Mouse (Mus musculus) kidney, adult 2 months (tissue): ENCODE results near the gene Tgm2. TPM values are rescaled to one million over a fixed set of nuclear protein-coding genes. Genes with fewer than 3 reads are reported as not detected.

Experiments
- DNase-seq: peaks from one replicate; pipeline ENCODE4 v3.0.0; 2021
- H3K27ac ChIP-seq: fragments of 200-500 bp; 2 replicates; pipeline ENCODE4 v1.5.1; 2012; ENCODE audit warnings: low read depth, low read length, control low read depth, inconsistent platforms; ENCODE audit not compliant: insufficient read depth
- H3K27me3 ChIP-seq: fragments of 200-500 bp; replicated peaks from 2 replicates; pipeline ENCODE4 v1.6.1; 2012; ENCODE audit warnings: mild to moderate bottlenecking, moderate library complexity, low read length, inconsistent platforms; ENCODE audit not compliant: control insufficient read depth, insufficient read depth
- H3K36me3 ChIP-seq: fragments of 200-500 bp; 2 replicates; pipeline ENCODE4 v1.6.1; 2012; ENCODE audit warnings: mild to moderate bottlenecking, moderate library complexity, low read length, inconsistent platforms; ENCODE audit not compliant: control insufficient read depth, insufficient read depth
- H3K4me1 ChIP-seq: fragments of 200-500 bp; 2 replicates; pipeline ENCODE4 v1.6.1; 2011; ENCODE audit warnings: low read length; ENCODE audit not compliant: control insufficient read depth, insufficient read depth
- H3K4me3 ChIP-seq: fragments of 200-500 bp; 2 replicates; pipeline ENCODE4 v1.5.1; 2011; ENCODE audit warnings: mild to moderate bottlenecking, low read depth, low read length, control low read depth; ENCODE audit not compliant: insufficient read depth
- CTCF ChIP-seq: fragments of 200-500 bp; conservative IDR thresholded peaks from 2 replicates; pipeline ENCODE4 v1.5.1; 2011; ENCODE audit warnings: low read depth, mild to moderate bottlenecking, control low read depth, low read length, moderate library complexity, mixed read lengths; ENCODE audit not compliant: insufficient read depth, insufficient read length
- POLR2A ChIP-seq: fragments of 200-500 bp; IDR thresholded peaks from one replicate; pipeline ENCODE4 v1.6.1; 2011; ENCODE audit warnings: low read depth, low read length, control low read depth
- WGBS: fragments of 180-500 bp; shearing (Covaris S2); methylation state at CpG from one replicate; pipeline ENCODE4 v1.1.7; 2018; 5-methylcytosine and 5-hydroxymethylcytosine counted together
- polyA plus RNA-seq: library from polyadenylated mRNA; depleted of rRNA; stranded (reverse); fragments of >200 nt; gene quantifications from 2 replicates; pipeline ENCODE4 v1.2.3, GENCODE M21; 2012

Tgm2 gene
- polyA plus RNA-seq, 1 experiment: 221 TPM

DNA sequence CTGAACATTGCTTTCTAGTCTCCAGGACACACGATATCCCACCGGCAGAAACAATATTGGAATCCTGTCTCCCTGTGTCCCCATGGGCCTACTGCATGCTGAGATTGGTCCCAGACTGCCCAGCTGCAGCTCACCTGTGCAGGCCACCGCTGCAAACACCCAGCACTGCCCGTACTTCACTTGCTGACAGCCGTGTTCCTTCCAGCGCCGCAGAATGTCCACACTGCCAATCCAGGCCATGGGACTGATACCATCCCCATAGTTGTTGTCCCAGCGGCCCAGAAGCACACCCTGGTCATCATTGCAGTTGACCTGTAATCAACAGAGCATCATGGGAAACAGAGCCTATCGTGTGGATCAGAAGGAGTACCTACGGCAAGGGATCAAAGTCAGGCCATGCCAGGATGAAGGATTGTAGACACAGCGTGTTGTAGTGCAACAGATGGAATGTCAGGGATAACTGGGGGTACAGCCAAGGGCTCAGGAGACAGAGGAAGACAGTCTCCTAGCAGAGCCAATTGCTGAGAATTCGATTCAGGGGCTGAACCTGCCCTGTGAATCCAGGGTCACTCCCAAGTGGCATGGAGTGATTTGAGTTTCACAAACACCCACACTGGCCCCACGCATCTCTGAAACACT, 14.9 kb downstream of the Tgm2 start:
- H3K27ac ChIP-seq: peak overlapping the region; percentile 77
- no peak for DNase-seq
- TF ChIP-seq CTCF (no peak), POLR2A (no peak)
- 86% methylated on average over 13 of the region's 13 CpGs for WGBS
- no peak overlapping the region for H3K4me3 ChIP-seq
- H3K27me3 ChIP-seq: no peaks in the 10 kb centered on the region
- no peaks in the 10 kb centered on the region for H3K36me3 ChIP-seq
- peaks cover 25% of the 10 kb centered on the region for H3K4me1 ChIP-seq

DNA sequence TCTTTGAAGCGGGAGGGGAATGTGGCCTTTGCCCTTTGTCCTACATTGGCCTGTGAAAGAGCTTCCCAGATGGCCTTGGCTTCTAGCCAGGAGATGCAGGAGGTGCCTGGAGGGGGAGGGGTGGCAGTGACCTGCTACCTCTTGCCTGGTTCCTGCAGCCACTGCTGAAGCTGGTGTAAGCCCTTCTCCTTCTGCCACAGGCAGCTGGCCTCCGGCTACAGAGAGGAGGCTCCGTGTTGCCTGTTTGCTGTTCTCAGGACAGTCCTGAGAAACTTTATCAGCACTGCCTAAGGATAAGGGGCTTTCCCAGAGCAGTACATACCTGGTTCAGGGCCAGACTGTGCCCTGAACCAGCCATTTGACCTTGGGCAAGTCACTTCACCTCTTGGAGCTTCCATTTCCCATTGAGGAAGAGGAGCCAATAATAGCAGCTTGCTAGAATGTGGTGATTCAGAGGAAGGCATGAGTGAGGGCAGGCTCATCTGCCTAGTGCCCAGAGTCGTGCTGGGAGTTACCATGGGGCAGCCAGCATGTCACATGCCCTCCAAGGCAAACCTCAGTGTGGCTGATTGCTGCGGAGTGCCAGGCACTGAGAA, 15.7 kb downstream of the Tgm2 start:
- Histone ChIP-seq H3K4me1 (peaks cover 25% of the 10 kb centered on the region), H3K27ac (peak overlapping the region; percentile 77), H3K4me3 (no peak overlapping the region), H3K36me3 (no peaks in the 10 kb centered on the region; the same call in 1 of the 2 replicates), H3K27me3 (no peaks in the 10 kb centered on the region)
- no peak for TF ChIP-seq CTCF
- peak; percentile 98 for DNase-seq
- 27% methylated on average over 5 of the region's 5 CpGs for WGBS

DNA sequence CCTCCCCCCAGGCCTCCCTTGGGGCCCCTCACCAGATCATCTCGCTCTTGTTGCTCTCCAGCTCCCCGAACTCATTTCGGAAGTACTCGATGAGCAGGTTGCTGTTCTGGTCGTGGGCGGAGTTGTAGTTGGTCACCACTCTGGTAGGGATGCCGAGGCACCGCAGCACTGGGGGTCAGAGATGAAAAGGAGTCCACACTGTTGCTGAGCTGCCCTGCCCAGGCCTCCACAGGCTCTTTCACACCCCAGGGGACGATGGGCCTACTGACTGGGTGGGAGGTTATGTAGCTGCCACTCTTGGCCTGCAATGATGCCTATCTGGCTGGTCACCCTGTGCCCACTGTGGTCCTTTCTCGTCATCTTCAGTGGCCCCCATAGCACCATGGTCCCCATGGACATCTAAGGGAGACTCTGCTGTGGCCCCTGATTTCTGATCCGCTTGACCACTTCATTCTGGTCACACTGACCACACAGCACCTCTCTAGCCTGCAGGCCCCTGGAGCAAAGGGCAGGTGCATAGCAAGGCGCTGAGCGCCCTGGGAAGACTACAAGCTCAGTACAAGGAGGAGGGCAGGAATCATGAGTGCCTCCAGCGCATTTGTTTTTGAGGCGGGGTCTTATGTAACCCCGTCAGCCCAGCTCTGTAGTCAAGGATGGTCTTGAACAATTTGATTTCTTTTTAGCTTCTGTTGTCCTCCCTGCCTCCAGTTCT, 16.8 kb downstream of the Tgm2 start:
- H3K4me1 ChIP-seq: peaks cover 25% of the 10 kb centered on the region
- 72% methylated on average over 16 of the region's 16 CpGs for WGBS
- DNase-seq: peak; percentile 74
- no peaks in the 10 kb centered on the region; the same call in 1 of the 2 replicates for H3K36me3 ChIP-seq
- no peaks in the 10 kb centered on the region for H3K27me3 ChIP-seq
- no peak overlapping the region for H3K4me3 ChIP-seq
- H3K27ac ChIP-seq: peak overlapping the region; percentile 73
- TF ChIP-seq POLR2A (no peak), CTCF (no peak)

DNA sequence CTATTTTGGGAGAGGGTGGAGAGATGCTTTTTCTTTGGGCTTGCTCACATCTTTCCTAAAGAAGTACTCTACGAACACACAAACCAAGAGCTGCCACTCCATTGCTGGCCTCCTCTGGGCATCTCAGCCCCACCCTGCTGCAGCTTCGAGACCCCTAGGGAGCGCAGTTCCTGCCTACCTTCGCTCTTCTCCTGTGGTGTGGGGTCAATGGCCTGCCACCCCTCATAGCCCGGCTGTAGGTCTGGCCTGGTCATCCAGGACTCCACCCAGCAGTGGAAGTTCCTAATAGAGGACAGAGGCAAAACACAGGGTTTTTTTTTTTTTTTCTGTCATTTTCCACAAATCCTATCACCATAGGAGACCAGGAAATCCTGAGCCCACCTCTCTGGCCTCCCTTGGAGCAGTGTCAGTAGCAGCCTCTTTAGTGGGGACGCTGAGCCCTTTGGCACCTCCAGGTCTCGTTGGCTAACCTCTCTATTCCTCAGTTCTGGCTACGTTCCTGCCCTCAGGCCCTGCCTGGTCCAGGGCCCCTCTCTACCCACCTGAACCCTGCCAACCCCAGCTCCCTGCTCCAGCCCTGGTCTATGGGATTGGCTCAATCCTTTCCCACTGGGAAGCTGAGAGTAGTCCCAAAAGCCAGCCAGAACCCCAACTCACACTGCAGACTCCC, 17.6 kb downstream of the Tgm2 start:
- Histone ChIP-seq H3K36me3 (no peaks in the 10 kb centered on the region; the same call in 1 of the 2 replicates), H3K27ac (peak overlapping the region; percentile 13), H3K4me3 (no peak overlapping the region), H3K27me3 (no peaks in the 10 kb centered on the region), H3K4me1 (peaks cover 29% of the 10 kb centered on the region)
- DNase-seq: peak; percentile 42
- TF ChIP-seq POLR2A: no peak
- no peak for TF ChIP-seq CTCF
- 67% methylated on average over 8 of the region's 8 CpGs for WGBS

DNA sequence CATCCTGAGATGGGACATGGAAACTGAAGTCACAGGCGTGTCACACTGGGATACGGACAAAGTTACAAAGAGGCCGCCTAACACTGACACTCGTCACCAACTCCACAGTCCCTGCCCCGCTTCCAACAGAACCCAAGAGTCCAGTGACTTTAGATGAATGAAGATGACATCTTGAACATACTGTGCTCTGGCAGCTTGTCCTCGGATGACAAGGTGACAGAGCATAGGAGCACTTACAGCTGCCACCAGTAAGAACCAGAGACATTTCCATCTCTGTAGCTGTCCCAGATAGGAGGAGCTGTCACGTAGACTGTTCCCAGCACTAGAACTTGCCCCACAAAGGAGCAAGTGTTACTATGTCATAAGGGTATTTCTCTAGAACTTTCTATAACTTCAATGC, 18.4 kb downstream of the Tgm2 start:
- no peak overlapping the region for H3K27ac ChIP-seq
- no peaks in the 10 kb centered on the region; the same call in 1 of the 2 replicates for H3K36me3 ChIP-seq
- TF ChIP-seq CTCF (no peak), POLR2A (no peak)
- no peak overlapping the region for H3K4me3 ChIP-seq
- 88% methylated on average over 7 of the region's 7 CpGs for WGBS
- H3K27me3 ChIP-seq: no peaks in the 10 kb centered on the region
- peaks cover 34% of the 10 kb centered on the region for H3K4me1 ChIP-seq
- no peak for DNase-seq

DNA sequence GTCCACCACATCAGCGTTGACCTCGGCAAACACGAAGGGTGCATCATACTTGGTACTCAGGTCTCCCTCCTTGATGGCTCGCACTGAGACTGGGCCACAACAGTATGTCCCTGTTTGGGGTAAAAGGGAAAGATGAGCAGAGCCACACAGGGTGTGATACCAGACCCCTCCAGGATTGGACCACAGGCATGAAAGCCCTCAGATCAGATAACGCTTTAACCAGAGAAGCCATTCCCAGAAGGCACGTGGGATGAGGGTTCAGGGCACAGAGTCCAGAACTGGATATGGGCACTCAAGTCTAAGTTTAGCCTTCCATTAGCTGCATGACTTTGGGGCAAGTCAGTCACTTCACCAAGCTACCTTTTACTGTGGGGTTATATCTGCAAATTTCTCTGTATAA, 19.0 kb downstream of the Tgm2 start:
- TF ChIP-seq POLR2A (no peak), CTCF (no peak)
- H3K36me3 ChIP-seq: no peaks in the 10 kb centered on the region; the same call in 1 of the 2 replicates
- 85% methylated on average over 6 of the region's 6 CpGs for WGBS
- H3K4me3 ChIP-seq: no peak overlapping the region
- H3K27ac ChIP-seq: no peak overlapping the region
- H3K4me1 ChIP-seq: peaks cover 40% of the 10 kb centered on the region
- no peaks in the 10 kb centered on the region for H3K27me3 ChIP-seq
- peak; percentile 48 for DNase-seq
